Mouse (Mus musculus) ES-E14 (cell line): Measurements from ENCODE around the gene Cyp4f14. TPM values are rescaled to one million over a fixed set of nuclear protein-coding genes. Genes with fewer than 3 reads are reported as not detected.
A peak's percentile ranks its signal among the peaks of the same experiment; 100 is the strongest.

Source experiments
- DNase-seq: peaks from one replicate; pipeline ENCODE4 v3.0.0-alpha.2; 2013; ENCODE audit warnings: low read depth, low spot score
- H3K27ac ChIP-seq: 2 replicates; pipeline ENCODE4 v1.5.1; 2012; ENCODE audit warnings: low read depth, mild to moderate bottlenecking, low read length, moderate library complexity, mixed read lengths; ENCODE audit not compliant: poor library complexity, insufficient read depth, severe bottlenecking
- H3K36me3 ChIP-seq: 2 replicates; pipeline ENCODE4 v1.6.1; 2012; ENCODE audit warnings: mild to moderate bottlenecking, low read length, moderate library complexity, mixed read lengths; ENCODE audit not compliant: control insufficient read depth, poor library complexity, insufficient read depth, severe bottlenecking
- H3K4me1 ChIP-seq, 2 experiments: fragments of 150-350 bp in 1 of 2; sonication (generic) in 1 of 2; 2 replicates each; pipeline ENCODE4 v1.6.1; 2012; ENCODE audit warnings: low read length in 2 of 2, mild to moderate bottlenecking in 1 of 2, mixed read lengths in 1 of 2; ENCODE audit not compliant: control insufficient read depth in 2 of 2, insufficient read depth in 2 of 2, poor library complexity in 1 of 2
- H3K4me3 ChIP-seq, 2 experiments: fragments of 150-350 bp in 1 of 2; sonication (generic) in 1 of 2; 2 replicates each; pipeline ENCODE4 v1.5.1; 2012; ENCODE audit warnings: low read length in 2 of 2, low read depth in 1 of 2, mild to moderate bottlenecking in 1 of 2, mixed read lengths in 1 of 2; ENCODE audit not compliant: insufficient read depth in 1 of 2, poor library complexity in 1 of 2, severe bottlenecking in 1 of 2
- H3K9ac ChIP-seq: 2 replicates; pipeline ENCODE4 v1.6.1; 2012; ENCODE audit warnings: low read depth, mild to moderate bottlenecking, low read length, mixed read lengths; ENCODE audit not compliant: poor library complexity, insufficient read depth, severe bottlenecking
- H3K9me3 ChIP-seq: fragments of 150-350 bp; sonication (generic); 2 replicates; pipeline ENCODE4 v1.6.1; 2012; ENCODE audit warnings: low read depth, mild to moderate bottlenecking, low read length; ENCODE audit not compliant: control insufficient read depth, insufficient read depth
- CHD2 ChIP-seq: IDR thresholded peaks from 2 replicates; pipeline ENCODE4 v1.6.1; 2014; ENCODE audit warnings: mild to moderate bottlenecking, low read depth, low read length, inconsistent platforms
- HCFC1 ChIP-seq: IDR thresholded peaks from 2 replicates; pipeline ENCODE4 v1.6.1; 2012; ENCODE audit warnings: low read length, inconsistent platforms, borderline replicate concordance; ENCODE audit not compliant: insufficient read depth
- MAFK ChIP-seq: IDR thresholded peaks from 2 replicates; pipeline ENCODE4 v1.6.1; 2014; ENCODE audit warnings: mild to moderate bottlenecking, low read depth, low read length, inconsistent platforms; ENCODE audit not compliant: insufficient read depth
- ZC3H11A ChIP-seq: IDR thresholded peaks from 2 replicates; pipeline ENCODE4 v1.6.1; 2012; ENCODE audit warnings: low read depth, mild to moderate bottlenecking, inconsistent platforms, low read length, borderline replicate concordance
- ZNF384 ChIP-seq: IDR thresholded peaks from 2 replicates; pipeline ENCODE4 v1.6.1; 2012; ENCODE audit warnings: low read depth, low read length, inconsistent platforms
- in situ Hi-C, 2 experiments: fragments of 600-800 bp; cut with MboI; formaldehyde crosslinking; loops; one replicate each; pipeline ENCODE4 v1.15.1; 2025; ENCODE audit warnings: low sequenced_read_pairs in 2 of 2, inconsistent platforms in 1 of 2; ENCODE audit not compliant: unreplicated experiment in 2 of 2
- total RNA-seq: library from RNA; depleted of rRNA; stranded (reverse); fragments of 300-350 nt; gene quantifications from 2 replicates; pipeline ENCODE4 v1.2.3, GENCODE M21; 2012

Gene Cyp4f14
- total RNA-seq, 1 experiment: 0.58 TPM

DNA sequence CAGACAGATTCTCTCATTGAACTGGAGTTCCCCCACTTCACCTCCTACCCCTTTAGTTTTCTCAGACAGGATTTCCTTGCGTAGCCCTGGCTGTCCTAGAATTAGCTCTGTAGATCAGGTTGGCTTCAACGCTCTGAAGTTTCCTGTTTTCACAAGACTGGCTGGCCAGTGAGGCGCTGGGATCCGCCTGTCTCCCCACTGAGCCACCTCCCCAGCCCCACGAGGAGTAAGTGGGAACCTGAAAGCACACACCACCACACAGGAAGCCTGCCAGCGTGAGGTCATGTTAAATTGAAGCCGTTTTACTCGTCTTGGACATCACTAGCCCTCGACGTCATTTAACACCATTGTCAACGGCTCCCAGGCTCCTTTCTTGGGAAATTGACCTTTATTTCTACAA, 33.9 kb upstream of the Cyp4f14 start:
- Histone ChIP-seq H3K27ac (no peak overlapping the region), H3K4me3 (no peak overlapping the region), H3K36me3 (no peaks in the 10 kb centered on the region), H3K9ac (no peak overlapping the region), H3K9me3 (no peaks in the 10 kb centered on the region), H3K4me1 (peaks cover 0 to 11% of the 10 kb centered on the region in 2 experiments; a peak in 2 of 4 replicates)
- in situ Hi-C loops: no loop called here
- TF ChIP-seq ZC3H11A (no peak), MAFK (no peak), ZNF384 (no peak), HCFC1 (no peak), CHD2 (no peak)
- no peak for DNase-seq

DNA sequence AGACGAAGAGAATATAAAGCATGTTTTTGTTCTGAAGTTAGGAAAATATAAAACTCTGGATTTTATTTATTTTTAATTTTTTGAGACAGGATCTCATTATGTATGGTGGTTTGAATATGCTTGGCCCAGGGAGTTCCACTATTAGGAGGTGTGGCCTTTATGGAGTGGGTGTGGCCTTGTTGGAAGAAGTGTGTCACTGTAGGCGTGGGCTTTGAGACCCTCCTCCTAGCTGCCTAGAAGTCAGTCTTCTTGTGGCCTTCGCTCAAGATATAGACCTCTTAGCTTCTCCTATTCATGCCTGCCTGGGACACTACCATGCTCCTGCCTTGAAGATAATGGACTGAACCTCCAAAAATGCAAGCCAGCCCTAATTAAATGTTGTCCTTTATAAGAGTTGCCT, 33.0 kb upstream of the Cyp4f14 start:
- Histone ChIP-seq H3K36me3 (no peaks in the 10 kb centered on the region), H3K4me3 (no peak overlapping the region), H3K9ac (no peak overlapping the region), H3K4me1 (peaks cover 0 to 11% of the 10 kb centered on the region in 2 experiments; a peak in 2 of 4 replicates), H3K9me3 (no peaks in the 10 kb centered on the region), H3K27ac (no peak overlapping the region)
- TF ChIP-seq ZNF384 (no peak), CHD2 (no peak), ZC3H11A (no peak), MAFK (no peak), HCFC1 (no peak)
- in situ Hi-C loops: no loop called here
- DNase-seq: no peak

DNA sequence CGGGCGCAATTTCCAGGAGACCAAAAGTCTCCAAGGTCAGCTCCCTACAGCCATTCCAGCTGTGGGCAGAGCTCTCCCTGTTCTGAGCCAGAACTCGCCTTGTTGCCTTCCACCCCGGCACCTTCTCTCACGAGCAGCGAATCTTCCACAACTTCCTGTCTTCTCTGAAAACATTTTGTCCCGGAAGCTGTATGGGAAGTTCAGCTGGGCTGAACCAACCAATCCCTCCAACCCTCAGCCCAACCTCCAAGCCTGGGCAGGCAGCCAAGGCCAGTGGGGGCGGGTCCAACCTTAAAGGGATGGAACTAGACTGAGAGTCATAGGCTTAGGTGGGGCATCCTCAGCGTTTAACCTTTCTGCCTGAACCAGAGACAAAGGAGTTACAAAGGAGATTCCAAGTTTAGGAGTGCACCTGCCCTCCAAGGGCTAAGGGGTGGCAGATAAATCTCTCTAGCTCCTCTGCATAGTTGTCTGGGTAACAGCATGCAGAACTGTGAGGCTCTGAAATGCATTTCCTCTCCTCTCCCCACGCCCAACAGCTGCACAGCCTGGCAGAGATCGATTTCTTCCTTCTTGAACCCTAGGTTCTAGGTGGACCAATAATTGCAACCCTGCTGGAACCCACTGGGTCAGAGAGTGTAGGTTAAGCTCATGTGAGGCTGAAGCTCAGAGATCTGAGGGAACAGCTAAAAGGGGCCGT, 30.2 kb upstream of the Cyp4f14 start, which contains the start of gene Cyp4f13:
Cyp4f13 (minus strand) TSS at position 188 of the 700 bp plus-strand sequence.
- Histone ChIP-seq H3K36me3 (no peaks in the 10 kb centered on the region), H3K9ac (peak within 1 kb of the TSS; percentile 66), H3K9me3 (no peaks in the 10 kb centered on the region), H3K4me3 (peak within 1 kb of the TSS; percentile 62 to 92), H3K27ac (peak within 1 kb of the TSS; percentile 29; the same call in 1 of the 2 replicates), H3K4me1 (peaks cover 0 to 11% of the 10 kb centered on the region in 2 experiments; a peak in 2 of 4 replicates)
- peak; percentile 94 for DNase-seq
- no peak for TF ChIP-seq ZC3H11A
- no peak for TF ChIP-seq ZNF384
- no peak for TF ChIP-seq HCFC1
- TF ChIP-seq CHD2: no peak
- TF ChIP-seq MAFK: no peak
- in situ Hi-C loops: no loop called here

DNA sequence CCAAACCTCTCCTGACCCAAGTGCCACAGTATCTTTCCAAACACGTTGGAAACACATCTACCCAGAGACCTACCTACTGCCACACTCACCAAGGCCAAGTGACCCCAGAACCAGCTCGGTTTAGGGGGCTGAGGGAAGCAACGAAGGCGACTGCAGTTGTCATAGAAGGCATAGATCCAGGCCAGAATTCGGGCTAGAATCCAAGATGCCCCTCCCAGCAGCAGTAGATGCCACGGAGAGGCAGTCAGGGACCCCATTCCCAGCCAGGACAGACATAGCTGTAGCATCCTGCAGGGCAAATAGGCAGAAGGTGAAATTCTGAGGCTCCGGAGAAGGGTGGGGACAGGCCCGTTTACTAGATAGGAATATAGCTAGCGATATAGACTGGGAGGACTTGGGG, 29.6 kb upstream of the Cyp4f14 start:
- Histone ChIP-seq H3K9me3 (no peaks in the 10 kb centered on the region), H3K4me1 (peaks cover 0 to 10% of the 10 kb centered on the region in 2 experiments; a peak in 2 of 4 replicates), H3K4me3 (peak overlapping the region; percentile 62 to 92), H3K9ac (peak overlapping the region; percentile 66), H3K27ac (no peak overlapping the region; the same call in 1 of the 2 replicates), H3K36me3 (no peaks in the 10 kb centered on the region)
- TF ChIP-seq CHD2: no peak
- no peak for TF ChIP-seq MAFK
- TF ChIP-seq HCFC1: no peak
- no peak for TF ChIP-seq ZNF384
- TF ChIP-seq ZC3H11A: no peak
- no peak for DNase-seq
- in situ Hi-C loops: no loop called here
